Mouse (Mus musculus) heart, postnatal 0 days (tissue): ENCODE data around the gene Ppp1r21.

Source experiments
- CTCF ChIP-seq: IDR thresholded peaks from 2 replicates; pipeline ENCODE4 v1.5.1; 2016; ENCODE audit warnings: antibody characterized with exemption, control low read depth, low read depth
- EP300 ChIP-seq: IDR thresholded peaks from 2 replicates; pipeline ENCODE4 v1.6.1; 2016; ENCODE audit warnings: antibody characterized with exemption, low read depth

- TF ChIP-seq CTCF, result no peak
- TF ChIP-seq EP300, result no peak
Measured at GRCm38 (mm10) chr17:88570784-88571183, 40.9 kb downstream of the Ppp1r21 start.
